Mouse (Mus musculus) right cerebral cortex, postnatal 36 days (tissue): ENCODE results near the gene Zc2hc1c.

Experiments
- DNase-seq, 2 experiments: peaks; one replicate each; pipeline ENCODE4 v3.0.0; 2022; ENCODE audit warnings: low spot score in 2 of 2, mixed read lengths in 1 of 2

The Zc2hc1c gene

GRCm38 (mm10) chr12:85339243-85339729 lies 50.9 kb downstream of the Zc2hc1c start, which contains the start of gene Nek9:
Gene Nek9, minus strand, starts transcription at chr12:85339362.
- peak; percentile 87 to 89 for DNase-seq

GRCm38 (mm10) chr12:85339947-85340346 lies 51.6 kb downstream of the Zc2hc1c start:
- DNase-seq: no peak

- no peak for DNase-seq
Measured at GRCm38 (mm10) chr12:85341131-85341530, 52.7 kb downstream of the Zc2hc1c start.

- no peak for DNase-seq
Measured at GRCm38 (mm10) chr12:85342310-85342709, 53.9 kb downstream of the Zc2hc1c start.

- no peak for DNase-seq
Measured at GRCm38 (mm10) chr12:85344252-85344651, 55.9 kb downstream of the Zc2hc1c start.

GRCm38 (mm10) chr12:85345559-85345958 lies 57.2 kb downstream of the Zc2hc1c start:
- DNase-seq: no peak

GRCm38 (mm10) chr12:85346374-85346773 lies 58.0 kb downstream of the Zc2hc1c start:
- peak in 1 of 2 experiments; percentile 31 for DNase-seq

GRCm38 (mm10) chr12:85347196-85347595 lies 58.8 kb downstream of the Zc2hc1c start:
- DNase-seq: no peak

- no peak for DNase-seq
Measured at GRCm38 (mm10) chr12:85348338-85348737, 59.9 kb downstream of the Zc2hc1c start.
